Comparison of ENCODE assay signal across 8 mouse cellular contexts in genomic region chrX:150477854-150478780, GRCm38 (mm10). TPM values are rescaled to one million over a fixed set of nuclear protein-coding genes. Genes with fewer than 3 reads are reported as not detected.
DNase-seq lines count a peak whose midpoint lies in the region; ATAC-seq and TF ChIP-seq lines count a peak whose summit lies in the region.

No protein-coding gene starts in this region.

- peak overlapping the region; percentile 84 for H3K9ac ChIP-seq in ES-E14 (ENCODE audit: insufficient read depth, low read depth, low read length, poor library complexity, severe bottlenecking)
- H3K9ac ChIP-seq in forebrain, embryonic 16.5 days (replicated peaks; ENCODE audit: low read depth, low read length): peak overlapping the region; percentile 44
- peak overlapping the region; percentile 44 for H3K9ac ChIP-seq in lung, embryonic 15.5 days

- in situ Hi-C loops in ES-E14 (cut with MboI; ENCODE audit: low sequenced_read_pairs in 2 of 2, unreplicated experiment in 2 of 2): no loop called here

- no peaks in the 10 kb centered on the region for H3K27me3 ChIP-seq in forebrain, embryonic 16.5 days (replicated peaks; ENCODE audit: control insufficient read depth, insufficient read depth, low read length)
- H3K27me3 ChIP-seq in lung, embryonic 15.5 days: no peaks in the 10 kb centered on the region

- WGBS in forebrain, embryonic 16.5 days: under 1% methylated on average over 34 of the region's 34 CpGs
- WGBS in lung, embryonic 15.5 days: under 1% methylated on average over 34 of the region's 34 CpGs

- DNase-seq in ES-E14 (ENCODE audit: low read depth, low spot score): peak; percentile 63
- DNase-seq in cerebellum, adult 11-12 months: peak; percentile 91
- peak; percentile 87 for DNase-seq in heart, postnatal 4 days
- peak; percentile 82 to 96 for DNase-seq in layer of hippocampus, adult 8-10 months (ENCODE audit: low spot score in 2 of 2)
- DNase-seq in ovary, adult 18-20 months (ENCODE audit: low spot score): peak; percentile 86
- DNase-seq in thymus, postnatal 0 days (ENCODE audit: low spot score): peak; percentile 91

- no peaks in the 10 kb centered on the region for H3K9me3 ChIP-seq in ES-E14 (ENCODE audit: control insufficient read depth, insufficient read depth, low read depth, low read length)
- no peaks in the 10 kb centered on the region for H3K9me3 ChIP-seq in forebrain, embryonic 16.5 days (ENCODE audit: control insufficient read depth, low read length)
- no peaks in the 10 kb centered on the region for H3K9me3 ChIP-seq in lung, embryonic 15.5 days

- H3K27ac ChIP-seq in ES-E14 (ENCODE audit: insufficient read depth, low read depth, low read length, poor library complexity, severe bottlenecking): peak overlapping the region; percentile 95
- peak overlapping the region; percentile 81 for H3K27ac ChIP-seq in forebrain, embryonic 16.5 days (ENCODE audit: low read length)
- H3K27ac ChIP-seq in lung, embryonic 15.5 days: peak overlapping the region; percentile 91

- peak overlapping the region; percentile 29 for H3K4me2 ChIP-seq in forebrain, embryonic 16.5 days (ENCODE audit: low read length)
- H3K4me2 ChIP-seq in lung, embryonic 15.5 days: peak overlapping the region; percentile 33

- peak overlapping the region; percentile 71 to 92 for H3K4me3 ChIP-seq in ES-E14 (ENCODE audit: insufficient read depth in 1 of 2, low read depth in 1 of 2, low read length in 2 of 2, poor library complexity in 1 of 2, severe bottlenecking in 1 of 2)
- peak overlapping the region; percentile 45 for H3K4me3 ChIP-seq in forebrain, embryonic 16.5 days (replicated peaks; ENCODE audit: low read length)
- H3K4me3 ChIP-seq in lung, embryonic 15.5 days: peak overlapping the region; percentile 52

- peak; percentile 97 for ATAC-seq in forebrain, embryonic 16.5 days
- ATAC-seq in lung, embryonic 15.5 days (ENCODE audit: borderline replicate concordance, extremely low read depth, low FRiP score, low TSS enrichment): peak; percentile 98

- H3K36me3 ChIP-seq in ES-E14 (ENCODE audit: control insufficient read depth, insufficient read depth, low read length, poor library complexity, severe bottlenecking): no peaks in the 10 kb centered on the region
- no peaks in the 10 kb centered on the region for H3K36me3 ChIP-seq in forebrain, embryonic 16.5 days (ENCODE audit: control insufficient read depth, insufficient read depth)
- H3K36me3 ChIP-seq in lung, embryonic 15.5 days: no peaks in the 10 kb centered on the region

- H3K4me1 ChIP-seq in ES-E14 (ENCODE audit: control insufficient read depth in 2 of 2, insufficient read depth in 2 of 2, low read length in 2 of 2, poor library complexity in 1 of 2): no peaks in the 10 kb centered on the region; a peak in 1 of 4 replicates
- no peaks in the 10 kb centered on the region; the same call in 1 of the 2 replicates for H3K4me1 ChIP-seq in forebrain, embryonic 16.5 days (replicated peaks; ENCODE audit: control insufficient read depth, insufficient read depth, low read length)
- H3K4me1 ChIP-seq in lung, embryonic 15.5 days: no peaks in the 10 kb centered on the region

TF ChIP-seq in ES-E14, 5 proteins besides CTCF, POLR2A, EP300 and RAD21:
- TF ChIP-seq CHD2 (IDR thresholded peaks at IDR 0.05; ENCODE audit: low read depth, low read length): no peak; the same call in 1 of the 2 replicates
- peak; percentile 64 for TF ChIP-seq MAFK (IDR thresholded peaks at IDR 0.05; ENCODE audit: insufficient read depth, low read depth, low read length)
- TF ChIP-seq ZNF384 (IDR thresholded peaks at IDR 0.05; ENCODE audit: low read depth, low read length): peak; percentile 100
- TF ChIP-seq HCFC1 (IDR thresholded peaks at IDR 0.05; ENCODE audit: borderline replicate concordance, insufficient read depth, low read length): 0 out of 2 replicates have a peak, but pooled peaks have one; percentile 54
- TF ChIP-seq ZC3H11A (IDR thresholded peaks at IDR 0.05; ENCODE audit: borderline replicate concordance, low read depth, low read length): 0 out of 2 replicates have a peak, but pooled peaks have one; percentile 1

RNA-seq across cellular contexts. Expression of gene Tmem29, which starts 19.2 kb away (rescaled TPM):
- 14.7 and 19.4 TPM in 2 replicates for total RNA-seq in ES-E14 (2012; rRNA removed)
- polyA plus RNA-seq in forebrain, embryonic 16.5 days (2015; fragmentation: Nextera tagmentation; extraction: Ambion mirVana): 51.9 and 54.2 TPM in 2 replicates
- 1 to 10 TPM; 8.2 to 8.4 TPM for total RNA-seq in heart, postnatal 4 days (2021)
- total RNA-seq in layer of hippocampus, adult 8-10 months (2022): 10 to 100 TPM; 32.3 to 41.7 (median 37.5) TPM
- 35.2 and 36.5 TPM in 2 replicates for polyA plus RNA-seq in lung, embryonic 15.5 days (2015; fragmentation: Nextera tagmentation; extraction: Ambion mirVana)
- polyA plus RNA-seq in thymus, postnatal 0 days (2015; fragmentation: Nextera tagmentation; extraction: Ambion mirVana): 20.2 and 23.7 TPM in 2 replicates

Comparison
In these comparisons a context has a peak if more than half of its experiments do, and no peak if none do; other contexts are left out.
1. Peak in every context shown above with its lines: DNase-seq, ATAC-seq, H3K4me3 ChIP-seq and H3K27ac ChIP-seq.